Mouse (Mus musculus): ENCODE data around the gene Gm10722. TPM values are rescaled to one million over a fixed set of nuclear protein-coding genes. Genes with fewer than 3 reads are reported as not detected.
A peak's percentile ranks its signal among the peaks of the same experiment; 100 is the strongest.
"Not testable (repeated sequence)": the region's sequence is repeated elsewhere in the genome, so short reads cannot be mapped to it uniquely, and the experiment has no call there.

Gene Gm10722
- polyA plus RNA-seq, 1 experiment from 2014 or later = not detected

GRCm38 (mm10) chr9:3017108-3017507 is 16.4 kb downstream of the Gm10722 start, which contains the start of gene Gm10719:
Gm10719 (plus strand) TSS chr9:3017408.
- WGBS = 29% methylated on average over 2 of the region's 9 CpGs
- H3K27me3 ChIP-seq; ATAC-seq (ENCODE audit: insufficient number of reproducible peaks, insufficient read depth, low FRiP score, low TSS enrichment): not testable (repeated sequence)

GRCm38 (mm10) chr9:3018944-3019343 is 18.2 kb downstream of the Gm10722 start:
- not testable (repeated sequence) for H3K4me1 ChIP-seq; H3K9ac ChIP-seq; H3K9me3 ChIP-seq; ATAC-seq (ENCODE audit: insufficient number of reproducible peaks, insufficient read depth, low FRiP score, low TSS enrichment); H3K27ac ChIP-seq; H3K36me3 ChIP-seq; H3K4me3 ChIP-seq; H3K27me3 ChIP-seq; H3K4me2 ChIP-seq (replicated peaks)
- WGBS = 62% methylated on average over 9 of the region's 9 CpGs

More at GRCm38 (mm10) chr9:3017108-3017507, 16.4 kb downstream of the Gm10722 start, which contains the start of gene Gm10719:
- not testable (repeated sequence) for H3K36me3 ChIP-seq; H3K4me1 ChIP-seq; H3K4me2 ChIP-seq (replicated peaks); H3K4me3 ChIP-seq; H3K9me3 ChIP-seq; H3K9ac ChIP-seq; H3K27ac ChIP-seq

- WGBS = 76% methylated on average over 17 of the region's 19 CpGs
- not testable (repeated sequence) for H3K4me1 ChIP-seq; H3K9me3 ChIP-seq; H3K9ac ChIP-seq; H3K27ac ChIP-seq; H3K36me3 ChIP-seq; H3K27me3 ChIP-seq; H3K4me2 ChIP-seq (replicated peaks); H3K4me3 ChIP-seq
- ATAC-seq (ENCODE audit: insufficient number of reproducible peaks, insufficient read depth, low FRiP score, low TSS enrichment) = peak; percentile 68; the same call in 1 of the 2 replicates
Measured at GRCm38 (mm10) chr9:3019835-3020727, 19.4 kb downstream of the Gm10722 start.

- H3K4me2 ChIP-seq (replicated peaks); H3K27ac ChIP-seq; H3K9me3 ChIP-seq; ATAC-seq (ENCODE audit: insufficient number of reproducible peaks, insufficient read depth, low FRiP score, low TSS enrichment); H3K4me1 ChIP-seq; H3K27me3 ChIP-seq; H3K36me3 ChIP-seq; H3K9ac ChIP-seq; H3K4me3 ChIP-seq: not testable (repeated sequence)
- 73% methylated on average over 11 of the region's 13 CpGs for WGBS
Measured at GRCm38 (mm10) chr9:3022316-3023008, 21.7 kb downstream of the Gm10722 start.

GRCm38 (mm10) chr9:3023312-3023984 is 22.7 kb downstream of the Gm10722 start, which contains the start of gene Gm10718:
Gm10718 (plus strand) TSS chr9:3023547.
- H3K27ac ChIP-seq; H3K36me3 ChIP-seq; H3K4me2 ChIP-seq (replicated peaks); H3K4me1 ChIP-seq; H3K9ac ChIP-seq; ATAC-seq (ENCODE audit: insufficient number of reproducible peaks, insufficient read depth, low FRiP score, low TSS enrichment); H3K4me3 ChIP-seq; H3K27me3 ChIP-seq; H3K9me3 ChIP-seq: not testable (repeated sequence)
- WGBS = 76% methylated on average over 12 of the region's 13 CpGs

GRCm38 (mm10) chr9:3023985-3024648 is 23.4 kb downstream of the Gm10722 start:
- not testable (repeated sequence) for H3K9ac ChIP-seq; H3K36me3 ChIP-seq; H3K9me3 ChIP-seq; H3K4me3 ChIP-seq; H3K27ac ChIP-seq; H3K4me1 ChIP-seq; ATAC-seq (ENCODE audit: insufficient number of reproducible peaks, insufficient read depth, low FRiP score, low TSS enrichment); H3K4me2 ChIP-seq (replicated peaks); H3K27me3 ChIP-seq
- 74% methylated on average over 16 of the region's 16 CpGs for WGBS

GRCm38 (mm10) chr9:3024912-3025467 is 24.3 kb downstream of the Gm10722 start, which contains the start of gene Gm10717:
Gm10717 (plus strand) TSS chr9:3025417.
- ATAC-seq (ENCODE audit: insufficient number of reproducible peaks, insufficient read depth, low FRiP score, low TSS enrichment); H3K9ac ChIP-seq; H3K4me1 ChIP-seq; H3K4me3 ChIP-seq; H3K27me3 ChIP-seq; H3K4me2 ChIP-seq (replicated peaks); H3K27ac ChIP-seq; H3K36me3 ChIP-seq; H3K9me3 ChIP-seq: not testable (repeated sequence)
- WGBS = 69% methylated on average over 12 of the region's 12 CpGs

- WGBS = 76% methylated on average over 5 of the region's 6 CpGs
- not testable (repeated sequence) for H3K36me3 ChIP-seq; H3K4me1 ChIP-seq; H3K9ac ChIP-seq; H3K4me3 ChIP-seq; H3K27me3 ChIP-seq; ATAC-seq (ENCODE audit: insufficient number of reproducible peaks, insufficient read depth, low FRiP score, low TSS enrichment); H3K9me3 ChIP-seq; H3K27ac ChIP-seq; H3K4me2 ChIP-seq (replicated peaks)
Measured at GRCm38 (mm10) chr9:3025653-3026052, 24.9 kb downstream of the Gm10722 start.

- not testable (repeated sequence) for H3K36me3 ChIP-seq; H3K4me1 ChIP-seq; H3K9me3 ChIP-seq; H3K9ac ChIP-seq; H3K4me2 ChIP-seq (replicated peaks); H3K27ac ChIP-seq; ATAC-seq (ENCODE audit: insufficient number of reproducible peaks, insufficient read depth, low FRiP score, low TSS enrichment); H3K27me3 ChIP-seq; H3K4me3 ChIP-seq
- WGBS = 76% methylated on average over 5 of the region's 5 CpGs
Measured at GRCm38 (mm10) chr9:3026136-3026535, 25.4 kb downstream of the Gm10722 start.

GRCm38 (mm10) chr9:3026741-3027140 is 26.0 kb downstream of the Gm10722 start:
- not testable (repeated sequence) for H3K4me3 ChIP-seq; H3K9ac ChIP-seq; ATAC-seq (ENCODE audit: insufficient number of reproducible peaks, insufficient read depth, low FRiP score, low TSS enrichment); H3K36me3 ChIP-seq; H3K27me3 ChIP-seq; H3K27ac ChIP-seq; H3K4me1 ChIP-seq; H3K9me3 ChIP-seq; H3K4me2 ChIP-seq (replicated peaks)
- WGBS = 64% methylated on average over 9 of the region's 9 CpGs

- H3K36me3 ChIP-seq; H3K27ac ChIP-seq; H3K4me2 ChIP-seq (replicated peaks); H3K4me1 ChIP-seq; H3K9me3 ChIP-seq; H3K9ac ChIP-seq; H3K4me3 ChIP-seq; H3K27me3 ChIP-seq; ATAC-seq (ENCODE audit: insufficient number of reproducible peaks, insufficient read depth, low FRiP score, low TSS enrichment): not testable (repeated sequence)
- 69% methylated on average over 9 of the region's 9 CpGs for WGBS
Measured at GRCm38 (mm10) chr9:3027200-3027599, 26.5 kb downstream of the Gm10722 start.

All from embryonic facial prominence, embryonic 12.5 days (tissue).